Mouse (Mus musculus) limb, embryonic 14.5 days (tissue): ENCODE measurements around the gene Gabrg3. TPM values are rescaled to one million over a fixed set of nuclear protein-coding genes. Genes with fewer than 3 reads are reported as not detected.

Experiments
- ATAC-seq: fragments of 200-750 bp; cut with Nextera tagmentation; 2 replicates; pipeline ENCODE4 v1.8.0; 2017; ENCODE audit warnings: low read depth, moderate number of reproducible peaks, moderate TSS enrichment; ENCODE audit not compliant: low FRiP score
- DNase-seq: peaks from one replicate; pipeline ENCODE4 v3.0.0-alpha.2; 2015; ENCODE audit warnings: low spot score
- H3K27ac ChIP-seq: fragments of 300-500 bp; sonication (generic); replicated peaks from 2 replicates; pipeline ENCODE4 v1.5.1; 2014; ENCODE audit warnings: low read depth, mild to moderate bottlenecking, low read length, moderate library complexity, mixed read lengths
- H3K27me3 ChIP-seq: fragments of 300-500 bp; sonication (generic); 2 replicates; pipeline ENCODE4 v1.6.1; 2014; ENCODE audit warnings: low read length, mixed read lengths; ENCODE audit not compliant: control insufficient read depth, insufficient read depth
- H3K36me3 ChIP-seq: fragments of 300-500 bp; sonication (generic); 2 replicates; pipeline ENCODE4 v1.6.1; 2014; ENCODE audit warnings: mild to moderate bottlenecking, low read length, moderate library complexity, mixed read lengths; ENCODE audit not compliant: control insufficient read depth, insufficient read depth
- H3K4me1 ChIP-seq: fragments of 300-500 bp; sonication (generic); 2 replicates; pipeline ENCODE4 v1.6.1; 2014; ENCODE audit warnings: antibody characterized with exemption, low read length, mixed read lengths; ENCODE audit not compliant: control insufficient read depth, insufficient read depth
- H3K4me2 ChIP-seq: fragments of 300-500 bp; sonication (generic); replicated peaks from 2 replicates; pipeline ENCODE4 v1.6.1; 2014; ENCODE audit warnings: low read depth, mild to moderate bottlenecking, low read length, moderate library complexity; ENCODE audit not compliant: severe bottlenecking
- H3K4me3 ChIP-seq: fragments of 300-500 bp; sonication (generic); replicated peaks from 2 replicates; pipeline ENCODE4 v1.5.1; 2014; ENCODE audit warnings: low read length
- H3K9ac ChIP-seq: fragments of 300-500 bp; sonication (generic); 2 replicates; pipeline ENCODE4 v1.6.1; 2014; ENCODE audit warnings: mild to moderate bottlenecking, low read depth, low read length, moderate library complexity; ENCODE audit not compliant: severe bottlenecking
- H3K9me3 ChIP-seq: fragments of 300-500 bp; sonication (generic); 2 replicates; pipeline ENCODE4 v1.6.1; 2016; ENCODE audit warnings: low read length; ENCODE audit not compliant: control insufficient read depth
- POLR2A ChIP-seq: fragments of 200-500 bp; IDR thresholded peaks from 2 replicates; pipeline ENCODE4 v1.8.0; 2012; ENCODE audit warnings: inconsistent platforms, mild to moderate bottlenecking, moderate library complexity, borderline replicate concordance; ENCODE audit not compliant: insufficient read depth, insufficient read length; ENCODE audit errors: extremely low read depth
- WGBS: fragments of 180-500 bp; shearing (Covaris S2); extraction: QIAGEN DNeasy Blood & Tissue Kit; methylation state at CpG from one replicate; pipeline ENCODE4 v1.1.7; 2014; 5-methylcytosine and 5-hydroxymethylcytosine counted together
- polyA plus RNA-seq, 2 experiments: library from polyadenylated mRNA; depleted of rRNA in 1 of 2; stranded (reverse) in 1 of 2; unstranded in 1 of 2; fragments of >200 nt; fragmentation: Nextera tagmentation in 1 of 2; extraction: Ambion mirVana in 1 of 2; gene quantifications; 2 replicates each; pipeline versions ENCODE4 v1.2.1 to v1.2.3; 2012 to 2014

Gene Gabrg3
- polyA plus RNA-seq, 2 experiments, result 0.91 to 1.3 TPM

DNA sequence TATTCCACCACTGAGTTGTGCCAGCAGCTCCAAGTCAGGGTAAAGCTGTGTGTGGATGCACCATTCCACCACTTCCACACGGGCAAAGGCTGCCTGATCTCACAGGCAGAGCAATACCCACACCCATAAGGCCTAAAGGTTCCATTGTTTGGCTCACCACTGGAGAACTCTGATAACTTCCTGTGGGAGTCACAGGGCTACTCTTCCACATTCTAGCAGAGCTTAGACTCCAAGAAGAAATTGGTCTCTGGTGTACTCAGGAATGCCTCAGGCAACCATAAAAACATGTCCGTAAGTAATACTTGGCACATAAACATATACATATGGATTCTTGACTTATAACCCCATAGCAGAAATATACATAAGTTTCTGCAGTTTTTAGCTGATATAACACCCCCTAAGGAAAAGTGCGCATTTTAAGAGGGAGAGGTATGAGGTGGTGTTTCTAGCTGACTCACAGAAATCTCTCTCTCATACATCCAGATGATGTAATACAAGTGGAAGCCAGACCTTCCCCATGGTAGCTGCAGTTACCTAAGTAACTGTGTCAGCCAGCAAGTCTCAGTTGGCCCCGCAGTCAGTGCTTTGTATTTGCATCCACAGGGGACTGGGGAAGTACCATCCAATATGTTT, 248.8 kb downstream of the Gabrg3 start:
- Histone ChIP-seq H3K27ac (no peak overlapping the region), H3K4me2 (no peak overlapping the region), H3K9ac (no peak overlapping the region), H3K36me3 (no peaks in the 10 kb centered on the region), H3K4me3 (no peak overlapping the region), H3K27me3 (no peaks in the 10 kb centered on the region), H3K4me1 (no peaks in the 10 kb centered on the region), H3K9me3 (no peaks in the 10 kb centered on the region)
- peak; percentile 47 for DNase-seq
- TF ChIP-seq POLR2A, result no peak
- peak; percentile 71 for ATAC-seq
- 70% methylated on average over 4 of the region's 4 CpGs for WGBS

DNA sequence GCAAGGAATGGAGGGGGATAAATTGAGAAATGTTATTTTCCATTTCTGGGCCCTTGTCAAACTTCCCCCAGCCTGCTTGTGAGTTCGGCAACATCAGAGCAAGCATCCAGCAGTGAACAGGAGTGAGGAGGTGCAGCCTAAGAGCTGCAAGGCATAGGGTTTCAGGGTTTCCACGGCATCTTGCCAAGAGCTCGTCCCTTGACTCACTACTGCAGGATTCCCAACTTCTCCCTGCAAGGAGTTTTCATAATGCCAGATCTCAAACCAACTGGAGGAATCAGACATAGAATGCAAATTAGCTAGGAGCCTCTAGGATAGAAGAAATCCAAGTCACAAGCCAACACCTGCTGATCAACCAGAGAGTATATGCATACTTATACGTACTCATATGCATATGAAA, 254.0 kb downstream of the Gabrg3 start:
- no peak for DNase-seq

DNA sequence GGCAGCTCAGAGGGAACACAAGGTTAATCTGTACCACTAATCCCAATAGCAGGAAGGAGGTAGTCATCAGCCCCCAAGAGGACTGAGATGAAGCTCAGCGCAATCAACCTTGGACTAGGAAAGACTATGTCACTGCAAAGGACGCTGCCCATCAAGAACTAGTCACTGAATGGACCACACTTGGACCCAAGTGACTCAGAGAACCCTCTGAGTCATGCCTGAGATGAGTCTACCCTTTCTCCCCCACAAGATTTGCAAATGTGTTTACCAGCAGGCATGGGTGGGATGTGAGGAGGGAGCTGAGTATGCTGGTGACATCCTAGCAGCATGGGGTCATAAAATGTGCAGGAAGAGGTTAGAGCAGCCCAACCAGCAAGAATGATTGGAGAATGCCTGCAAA, 254.5 kb downstream of the Gabrg3 start:
- H3K4me1 ChIP-seq, result no peaks in the 10 kb centered on the region
- H3K27ac ChIP-seq, result no peak overlapping the region
- 83% methylated on average over 2 of the region's 2 CpGs for WGBS
- no peak for ATAC-seq
- no peak overlapping the region for H3K9ac ChIP-seq
- H3K9me3 ChIP-seq, result no peaks in the 10 kb centered on the region
- no peak for TF ChIP-seq POLR2A
- H3K36me3 ChIP-seq, result no peaks in the 10 kb centered on the region
- no peaks in the 10 kb centered on the region for H3K27me3 ChIP-seq
- DNase-seq, result no peak
- H3K4me2 ChIP-seq, result no peak overlapping the region
- H3K4me3 ChIP-seq, result no peak overlapping the region

More for the DNA sequence above, 254.0 kb downstream of the Gabrg3 start:
- Histone ChIP-seq H3K4me2 (no peak overlapping the region), H3K9ac (no peak overlapping the region), H3K4me1 (no peaks in the 10 kb centered on the region), H3K27me3 (no peaks in the 10 kb centered on the region), H3K36me3 (no peaks in the 10 kb centered on the region), H3K27ac (no peak overlapping the region), H3K4me3 (no peak overlapping the region), H3K9me3 (no peaks in the 10 kb centered on the region)
- 72% methylated on average over 4 of the region's 4 CpGs for WGBS
- TF ChIP-seq POLR2A, result no peak
- no peak for ATAC-seq

DNA sequence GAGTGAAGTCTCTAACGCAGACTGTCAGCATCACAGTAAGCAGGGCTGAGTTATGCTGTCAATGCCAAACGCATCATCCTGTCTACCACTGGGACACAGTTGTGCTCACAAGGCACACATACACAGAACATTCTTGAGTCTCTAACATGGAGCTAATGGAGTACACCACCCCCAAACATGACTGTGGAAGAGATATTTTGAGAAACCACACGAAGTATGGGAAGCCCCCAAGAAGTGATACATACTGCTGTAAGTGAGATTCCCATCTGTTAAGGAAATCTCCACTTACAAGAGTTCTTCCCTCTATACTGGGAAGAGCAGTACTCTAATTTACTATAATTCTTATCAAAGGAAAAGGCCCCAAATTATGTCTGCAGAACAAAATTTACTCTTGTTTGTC, 286.9 kb downstream of the Gabrg3 start:
- DNase-seq (no peak), ATAC-seq (no peak)
- no peak for TF ChIP-seq POLR2A
- Histone ChIP-seq H3K27ac (no peak overlapping the region), H3K9me3 (no peaks in the 10 kb centered on the region), H3K4me2 (no peak overlapping the region), H3K27me3 (no peaks in the 10 kb centered on the region), H3K9ac (no peak overlapping the region), H3K4me3 (no peak overlapping the region), H3K36me3 (no peaks in the 10 kb centered on the region), H3K4me1 (no peaks in the 10 kb centered on the region)
- WGBS, result 69% methylated on average over 3 of the region's 3 CpGs

DNA sequence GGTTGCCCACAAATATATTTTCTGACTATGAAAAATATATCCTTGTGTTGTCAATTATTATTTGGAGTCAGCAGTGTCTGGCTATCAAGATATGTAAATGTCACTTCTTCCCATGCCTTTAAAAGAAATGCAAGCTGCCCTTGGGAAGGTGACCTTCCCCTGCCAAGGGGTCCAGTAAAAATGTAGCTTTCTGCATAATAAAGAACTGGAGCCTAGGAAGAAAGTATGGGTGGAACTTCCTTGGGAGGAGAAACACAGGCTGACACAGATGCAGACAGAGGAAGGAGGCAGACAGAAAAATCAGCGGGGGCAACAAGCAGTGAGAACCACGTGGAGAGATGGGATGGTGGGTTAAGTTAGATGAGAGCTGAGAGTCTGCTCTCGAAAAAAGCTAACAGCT, 304.9 kb downstream of the Gabrg3 start:
- Histone ChIP-seq H3K27me3 (no peaks in the 10 kb centered on the region), H3K9me3 (no peaks in the 10 kb centered on the region), H3K4me1 (no peaks in the 10 kb centered on the region), H3K4me3 (no peak overlapping the region), H3K9ac (no peak overlapping the region), H3K36me3 (no peaks in the 10 kb centered on the region), H3K27ac (no peak overlapping the region), H3K4me2 (no peak overlapping the region)
- DNase-seq (no peak), ATAC-seq (no peak)
- WGBS, result 74% methylated on average over 3 of the region's 3 CpGs
- no peak for TF ChIP-seq POLR2A

DNA sequence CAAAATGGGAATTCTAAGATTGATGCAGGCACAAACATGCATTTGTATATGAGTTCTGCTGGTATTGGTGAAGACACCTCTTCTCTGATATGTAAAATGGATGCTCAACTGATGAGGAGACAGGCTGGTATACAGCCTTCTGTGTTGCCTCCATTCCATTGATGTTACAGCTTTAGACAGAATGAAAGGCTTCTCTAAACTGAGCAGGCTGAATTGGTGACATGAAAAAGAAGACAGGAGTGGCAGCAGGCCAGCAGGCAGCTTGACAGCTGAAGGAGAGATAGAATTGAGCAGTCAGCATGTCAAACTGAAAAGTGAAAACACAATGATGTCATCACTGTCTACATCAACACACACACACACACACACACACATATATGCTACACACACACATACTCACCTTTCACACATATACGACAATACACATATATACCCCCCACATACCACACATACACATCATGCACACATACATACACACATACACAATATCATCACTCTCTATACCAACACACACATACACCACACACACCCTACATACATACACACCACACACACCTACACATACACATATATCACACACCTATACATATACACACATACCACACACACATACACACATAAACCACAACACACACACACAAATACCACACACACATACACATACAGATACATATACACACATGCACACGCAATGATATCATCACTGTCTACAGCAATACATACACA, 315.4 kb downstream of the Gabrg3 start:
- Histone ChIP-seq H3K4me1 (no peaks in the 10 kb centered on the region), H3K36me3 (no peaks in the 10 kb centered on the region), H3K4me2 (no peak overlapping the region), H3K27ac (no peak overlapping the region), H3K27me3 (no peaks in the 10 kb centered on the region), H3K9ac (no peak overlapping the region), H3K9me3 (no peaks in the 10 kb centered on the region), H3K4me3 (no peak overlapping the region)
- DNase-seq (no peak), ATAC-seq (no peak)
- 88% methylated on average over 2 of the region's 2 CpGs for WGBS
- TF ChIP-seq POLR2A, result no peak
